20 mouse cellular contexts compared by ENCODE assay signal in genomic region chr19:4263702-4264101, GRCm38 (mm10). TPM values are rescaled to one million over a fixed set of nuclear protein-coding genes. Genes with fewer than 3 reads are reported as not detected.
DNase-seq lines count a peak whose midpoint lies in the region; ATAC-seq and TF ChIP-seq lines count a peak whose summit lies in the region.
"Had no signal": no experiment of that assay in that cellular context is flagged by ENCODE, and none has a peak within 500 bp of the region (broad histone marks: within the 10 kb centered on the region; RNA-seq: fewer than 3 reads in every experiment).

No protein-coding gene starts in this region.

- no peak overlapping the region for H3K4me2 ChIP-seq in lung, embryonic 16.5 days (ENCODE audit: low read depth, low read length)
- H3K4me2 ChIP-seq: hindbrain, embryonic 15.5 days; liver, embryonic 15.5 days; neural tube, embryonic 13.5 days had no signal

- DNase-seq in CD4-positive, CD25-positive, alpha-beta regulatory T cell, adult 2 months (ENCODE audit: low read depth, low spot score), result peak; percentile 22
- DNase-seq in lung, adult 18-20 months, result no peak
- no peak for DNase-seq in left cerebral cortex, postnatal 25 days (ENCODE audit: low spot score in 2 of 2)
- DNase-seq in natural killer cell, adult 2 months (ENCODE audit: low spot score in 2 of 2), result no peak
- DNase-seq: embryo, embryonic 11 days; gastrocnemius, postnatal 10 days; heart, postnatal 10 days; spleen, adult 18-20 months had no signal

- H3K36me3 ChIP-seq in lung, embryonic 16.5 days (ENCODE audit: control insufficient read depth, insufficient read depth, low read length), result no peaks in the 10 kb centered on the region
- H3K36me3 ChIP-seq in E14TG2a.4 (ENCODE audit: insufficient read depth, low read length), result no peaks in the 10 kb centered on the region
- H3K36me3 ChIP-seq: hindbrain, embryonic 15.5 days; liver, embryonic 15.5 days; neural tube, embryonic 13.5 days had no signal

- H3K27ac ChIP-seq in lung, embryonic 16.5 days (ENCODE audit: low read length), result no peak overlapping the region
- H3K27ac ChIP-seq in embryonic fibroblast, embryonic 13.5 days (ENCODE audit: insufficient read depth, low read length), result peak overlapping the region; percentile 4; the same call in 1 of the 2 replicates
- H3K27ac ChIP-seq: hindbrain, embryonic 15.5 days; liver, embryonic 15.5 days; neural tube, embryonic 13.5 days had no signal

- TF ChIP-seq POLR2A in embryonic fibroblast, embryonic 13.5 days (IDR thresholded peaks at IDR 0.05; ENCODE audit: low read depth, low read length), result no peak

- H3K9ac ChIP-seq in lung, embryonic 16.5 days (ENCODE audit: low read length), result no peak overlapping the region
- H3K9ac ChIP-seq: hindbrain, embryonic 15.5 days; liver, embryonic 15.5 days; neural tube, embryonic 13.5 days had no signal

- H3K27me3 ChIP-seq in lung, embryonic 16.5 days (ENCODE audit: control insufficient read depth, insufficient read depth, low read depth, low read length), result no peaks in the 10 kb centered on the region
- peaks cover 48% of the 10 kb centered on the region for H3K27me3 ChIP-seq in E14TG2a.4 (ENCODE audit: insufficient read depth, low read length)

- ATAC-seq in CD4-positive, CD25-positive, alpha-beta regulatory T cell, adult 4 months, result no peak
- ATAC-seq in lung, embryonic 16.5 days (ENCODE audit: low read depth), result peak; percentile 46; the same call in 1 of the 2 replicates

- intact Hi-C loops in left cerebral cortex, postnatal 25 days (cut with DNase I), result no loop called here

- H3K9me3 ChIP-seq in lung, embryonic 16.5 days (ENCODE audit: control insufficient read depth, low read length), result no peaks in the 10 kb centered on the region
- H3K9me3 ChIP-seq in E14TG2a.4 (ENCODE audit: low read length), result no peaks in the 10 kb centered on the region
- H3K9me3 ChIP-seq: hindbrain, embryonic 15.5 days; liver, embryonic 15.5 days; megakaryocyte, embryonic 14.5 days; neural tube, embryonic 13.5 days had no signal

- TF ChIP-seq CTCF in E14TG2a.4 (conservative IDR thresholded peaks at IDR 0.05; ENCODE audit: low read length), result no peak
- TF ChIP-seq CTCF in embryonic fibroblast, embryonic 13.5 days (IDR thresholded peaks at IDR 0.05; ENCODE audit: borderline replicate concordance, insufficient read depth, low read length), result no peak

- H3K4me1 ChIP-seq in lung, embryonic 16.5 days (replicated peaks; ENCODE audit: control insufficient read depth, insufficient read depth, low read length), result peaks cover 6% of the 10 kb centered on the region; the same call in 1 of the 2 replicates
- peaks cover 26% of the 10 kb centered on the region for H3K4me1 ChIP-seq in E14TG2a.4 (replicated peaks; ENCODE audit: low read depth, low read length)
- peaks cover 6% of the 10 kb centered on the region; the same call in 1 of the 2 replicates for H3K4me1 ChIP-seq in embryonic fibroblast, embryonic 13.5 days (ENCODE audit: control insufficient read depth, insufficient read depth, low read length)

- WGBS in lung, embryonic 16.5 days, result 40% methylated on average over 14 of the region's 14 CpGs

- no peak overlapping the region for H3K4me3 ChIP-seq in lung, embryonic 16.5 days (ENCODE audit: low read length)
- peak overlapping the region; percentile 60 for H3K4me3 ChIP-seq in E14TG2a.4 (replicated peaks; ENCODE audit: low read length)
- H3K4me3 ChIP-seq in embryonic fibroblast, embryonic 13.5 days (ENCODE audit: insufficient read depth, low read length), result no peak overlapping the region
- H3K4me3 ChIP-seq: hindbrain, embryonic 15.5 days; liver, embryonic 15.5 days; megakaryocyte, embryonic 14.5 days; neural tube, embryonic 13.5 days had no signal

RNA-seq across cellular contexts. Expression of gene Ssh3, which starts 5.3 kb away (rescaled TPM):
- polyA plus RNA-seq in CD4-positive, CD25-positive, alpha-beta regulatory T cell, adult 4 months (2017; shearing (Covaris generic)), result 10 to 100 TPM in 1 of 2 experiments, 1 to 10 TPM in 1; 8.1 to 15.9 TPM
- 20.0 and 21.5 TPM in 2 replicates for polyA plus RNA-seq in lung, embryonic 16.5 days (2015; fragmentation: Nextera tagmentation; extraction: Ambion mirVana)
- polyA plus RNA-seq in embryonic fibroblast, embryonic 13.5 days (2011; ENCODE audit: insufficient read length, low read depth, missing spikeins), result 14.0 and 22.5 TPM in 2 replicates
- 10 to 100 TPM; 52.3 to 58.2 TPM for total RNA-seq in left cerebral cortex, postnatal 25 days (2021)

RNA-seq across cellular contexts. Expression of gene Ankrd13d, which starts 19.2 kb away (rescaled TPM):
- 1 to 10 TPM; 2.4 to 2.5 TPM for polyA plus RNA-seq in CD4-positive, CD25-positive, alpha-beta regulatory T cell, adult 4 months (2017; shearing (Covaris generic))
- polyA plus RNA-seq in lung, embryonic 16.5 days (2015; fragmentation: Nextera tagmentation; extraction: Ambion mirVana), result 3.5 and 5.2 TPM in 2 replicates
- polyA plus RNA-seq in embryonic fibroblast, embryonic 13.5 days (2011; ENCODE audit: insufficient read length, low read depth, missing spikeins), result 5.7 and 7.3 TPM in 2 replicates
- 10 to 100 TPM; 70.0 to 76.6 TPM for total RNA-seq in left cerebral cortex, postnatal 25 days (2021)

RNA-seq across cellular contexts. Expression of gene Pold4, which starts 32.0 kb away (rescaled TPM):
- polyA plus RNA-seq in CD4-positive, CD25-positive, alpha-beta regulatory T cell, adult 4 months (2017; shearing (Covaris generic)), result 100 to 1,000 TPM; 117 to 127 TPM
- polyA plus RNA-seq in lung, embryonic 16.5 days (2015; fragmentation: Nextera tagmentation; extraction: Ambion mirVana), result 32.6 and 38.0 TPM in 2 replicates
- polyA plus RNA-seq in embryonic fibroblast, embryonic 13.5 days (2011; ENCODE audit: insufficient read length, low read depth, missing spikeins), result 55.2 and 55.8 TPM in 2 replicates
- 10 to 100 TPM; 14.0 to 18.6 TPM for total RNA-seq in left cerebral cortex, postnatal 25 days (2021)

RNA-seq across cellular contexts. Expression of gene Grk2, which starts 42.3 kb away (rescaled TPM):
- 100 to 1,000 TPM in 1 of 2 experiments, 10 to 100 TPM in 1; 93.7 to 101 TPM for polyA plus RNA-seq in CD4-positive, CD25-positive, alpha-beta regulatory T cell, adult 4 months (2017; shearing (Covaris generic))
- polyA plus RNA-seq in lung, embryonic 16.5 days (2015; fragmentation: Nextera tagmentation; extraction: Ambion mirVana), result 13.7 and 15.0 TPM in 2 replicates
- polyA plus RNA-seq in embryonic fibroblast, embryonic 13.5 days (2011; ENCODE audit: insufficient read length, low read depth, missing spikeins), result 40.5 and 41.6 TPM in 2 replicates
- total RNA-seq in left cerebral cortex, postnatal 25 days (2021), result 100 to 1,000 TPM; 217 to 223 TPM

RNA-seq across cellular contexts. Expression of gene AC109138.7, which starts 49.5 kb away (rescaled TPM):
- polyA plus RNA-seq in CD4-positive, CD25-positive, alpha-beta regulatory T cell, adult 4 months (2017; shearing (Covaris generic)), result not detected
- not detected in 2 replicates for polyA plus RNA-seq in lung, embryonic 16.5 days (2015; fragmentation: Nextera tagmentation; extraction: Ambion mirVana)
- not detected in 2 replicates for polyA plus RNA-seq in embryonic fibroblast, embryonic 13.5 days (2011; ENCODE audit: insufficient read length, low read depth, missing spikeins)
- not detected for total RNA-seq in left cerebral cortex, postnatal 25 days (2021)
- total RNA-seq: adrenal gland, adult 2 months; gastrocnemius, postnatal 10 days; heart, postnatal 10 days; midbrain, postnatal 0 days had no signal
- polyA plus RNA-seq: adrenal gland, adult 2 months; hindbrain, embryonic 15.5 days; kidney, embryonic 14.5 days; limb, embryonic 11.5 days; liver, embryonic 15.5 days; midbrain, postnatal 0 days; neural tube, embryonic 13.5 days had no signal
